Mouse (Mus musculus) gastrocnemius, postnatal 10 days (tissue): ENCODE measurements around the gene A430089I19Rik. TPM values are rescaled to one million over a fixed set of nuclear protein-coding genes. Genes with fewer than 3 reads are reported as not detected.
"Not testable (repeated sequence)": the region's sequence is repeated elsewhere in the genome, so short reads cannot be mapped to it uniquely, and the experiment has no call there.

Source experiments
- DNase-seq: peaks from one replicate; pipeline ENCODE4 v3.0.0; 2021; ENCODE audit warnings: mixed read lengths
- long read RNA-seq, 2 experiments: library from polyadenylated mRNA; stranded (forward); transcript quantifications; one replicate each; pipeline ENCODE4 v2.0.0; 2021
- total RNA-seq, 2 experiments: library from RNA; stranded (reverse); gene quantifications; 2 replicates each; pipeline ENCODE4 v1.2.3; 2021

Gene A430089I19Rik
- total RNA-seq = not detected
- long read RNA-seq, experiment 1 = 0 reads
- long read RNA-seq, experiment 2 = 0 reads

DNA sequence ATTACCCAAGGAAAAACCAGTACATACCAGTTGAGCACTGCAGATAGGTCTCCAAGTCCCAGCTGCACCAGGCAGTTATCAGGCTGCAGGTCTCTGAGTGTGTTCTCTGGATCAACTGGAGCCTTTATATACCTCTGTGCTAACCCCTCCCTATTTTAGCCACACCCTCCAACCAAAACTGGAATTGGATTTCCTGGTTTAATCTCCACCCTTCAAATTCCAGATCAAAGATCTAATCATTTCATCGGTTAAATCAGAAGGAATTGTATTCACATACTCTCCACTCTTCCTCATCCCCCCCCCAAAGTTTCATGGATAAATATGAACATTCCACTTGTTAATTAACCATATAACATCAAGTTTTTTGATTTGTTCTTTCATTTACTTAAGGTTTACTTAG lies at the start of gene A430089I19Rik:
A430089I19Rik (minus strand) TSS at position 101 of the 400 bp plus-strand sequence.
- not testable (repeated sequence) for DNase-seq

DNA sequence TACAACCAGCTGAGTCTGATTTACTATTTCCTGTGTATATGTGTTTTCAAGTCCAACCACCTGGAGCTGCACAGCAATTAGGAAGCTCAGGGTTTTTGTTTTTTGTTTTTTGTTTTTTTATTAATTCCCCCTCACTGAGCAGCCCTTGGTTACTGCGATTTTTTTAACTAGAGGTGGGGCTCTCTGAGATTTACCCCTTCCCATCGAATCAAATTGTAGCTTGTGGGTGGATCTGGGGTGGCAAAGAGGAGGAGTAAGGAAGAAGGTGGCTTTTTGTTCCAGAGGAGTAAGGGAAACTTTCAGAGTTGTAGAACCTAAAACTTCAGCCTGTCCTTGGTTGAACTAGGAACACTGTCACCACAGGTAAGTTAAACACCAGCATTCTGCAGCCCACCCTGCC lies 32.9 kb upstream of the A430089I19Rik start, which contains the start of gene AA792892:
AA792892 (plus strand) TSS at position 301 of the 400 bp plus-strand sequence.
- not testable (repeated sequence) for DNase-seq

DNA sequence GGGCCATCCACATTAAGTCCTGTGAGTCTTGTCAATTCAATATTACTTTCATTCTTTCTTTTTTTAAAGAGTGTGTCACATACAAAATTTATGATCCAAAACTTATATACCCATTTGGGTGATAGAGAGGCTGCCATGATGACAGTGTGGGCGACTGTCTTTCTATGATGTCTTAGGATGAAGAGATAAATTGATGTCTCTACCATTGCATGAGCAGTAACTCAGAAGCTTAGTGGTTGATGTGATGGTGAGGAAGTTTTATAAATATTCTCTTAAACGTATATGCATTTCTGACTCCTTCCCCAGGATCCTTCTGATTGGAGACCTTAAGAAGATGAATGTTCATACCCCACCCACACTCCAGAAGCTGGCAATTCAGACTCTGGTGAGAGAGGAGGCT lies 7.5 kb upstream of the A430089I19Rik start, which contains the start of gene Gm6502:
Gm6502 (plus strand) TSS at position 301 of the 400 bp plus-strand sequence.
- not testable (repeated sequence) for DNase-seq

Other genes starting within 250 kb of the A430089I19Rik start
- gene BC061212, start 236.3 kb downstream of the A430089I19Rik start, total RNA-seq = not detected
- gene Gm6351, start 230.4 kb downstream of the A430089I19Rik start, total RNA-seq = not detected
- not detected for gene Gm3106, start 88.8 kb downstream of the A430089I19Rik start, total RNA-seq
- not detected for gene Gm6502, start 7.6 kb upstream of the A430089I19Rik start, total RNA-seq
- gene AA792892, start 33.0 kb upstream of the A430089I19Rik start, total RNA-seq = not detected
- gene Gm7682, start 139.0 kb upstream of the A430089I19Rik start, total RNA-seq = not detected
- gene Gm3139, start 219.5 kb upstream of the A430089I19Rik start, total RNA-seq = not detected